Mouse (Mus musculus): ENCODE measurements at regions not wholly inside any gene's neighbourhood (a gene's known extent, or its start where the extent isn't known, plus 50 kb on each side); places are given as distances from the start of the nearest gene placed in this dataset.

DNA sequence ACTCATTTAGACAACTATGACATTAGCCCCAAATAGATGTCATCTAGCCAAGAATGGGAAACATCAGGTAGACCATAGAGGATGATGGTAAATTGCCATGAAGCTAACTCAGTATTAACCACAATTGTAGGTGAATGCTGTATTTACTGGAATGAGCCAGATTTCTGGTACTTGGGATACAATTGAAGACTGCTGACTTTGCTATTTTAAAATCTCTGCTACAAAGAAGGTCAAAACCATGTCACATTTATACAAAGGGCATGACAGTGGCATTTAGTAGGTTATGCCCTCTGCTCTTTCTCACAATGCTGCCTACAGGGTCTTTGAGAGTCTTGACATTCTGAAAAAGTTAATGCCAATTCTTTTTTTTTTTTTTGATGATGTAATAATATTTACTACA is 178.8 kb upstream of the 4930583I09Rik start:
- Histone ChIP-seq H3K4me1 (no peaks in the 10 kb centered on the region), H3K27me3 (replicated peaks) (no peaks in the 10 kb centered on the region), H3K9ac (no peak overlapping the region), H3K4me2 (no peak overlapping the region), H3K4me3 (no peak overlapping the region), H3K9me3 (no peaks in the 10 kb centered on the region), H3K27ac (replicated peaks) (no peak overlapping the region), H3K36me3 (no peaks in the 10 kb centered on the region)
- no peak for ATAC-seq (ENCODE audit: extremely low read depth, insufficient number of reproducible peaks, low FRiP score, low TSS enrichment)

DNA sequence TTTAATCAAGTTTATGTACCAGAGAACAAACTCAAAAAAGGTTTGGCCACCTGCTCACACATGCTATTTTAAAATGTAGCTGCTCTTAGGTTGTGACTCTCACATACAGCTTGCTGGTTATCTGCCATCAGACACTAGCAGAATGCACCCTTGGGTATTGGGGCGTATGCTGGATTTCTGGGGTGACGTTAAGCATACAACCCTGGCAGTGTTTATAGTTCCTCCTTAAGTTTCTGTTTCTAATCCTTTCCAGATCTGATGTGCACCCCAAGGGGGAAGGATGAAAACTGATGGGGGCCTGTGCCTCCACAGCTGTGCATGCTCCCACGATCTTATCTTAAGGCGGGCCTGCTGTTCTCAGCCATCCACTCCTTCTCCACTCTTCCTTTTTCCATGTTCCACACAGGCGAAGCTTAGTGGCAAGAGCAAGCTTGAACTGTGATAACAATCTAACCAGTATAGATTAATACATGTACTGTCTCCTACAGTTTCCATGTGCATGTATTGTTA is 164.8 kb upstream of the 4930583I09Rik start:
- H3K9me3 ChIP-seq: no peaks in the 10 kb centered on the region
- 63% methylated on average over 5 of the region's 5 CpGs for WGBS
- no peak overlapping the region for H3K4me3 ChIP-seq
- H3K4me1 ChIP-seq: no peaks in the 10 kb centered on the region
- H3K4me2 ChIP-seq: no peak overlapping the region
- H3K36me3 ChIP-seq: no peaks in the 10 kb centered on the region
- H3K27me3 ChIP-seq (replicated peaks): no peaks in the 10 kb centered on the region
- ATAC-seq (ENCODE audit: extremely low read depth, insufficient number of reproducible peaks, low FRiP score, low TSS enrichment): no peak
- no peak overlapping the region for H3K9ac ChIP-seq
- no peak overlapping the region for H3K27ac ChIP-seq (replicated peaks)

DNA sequence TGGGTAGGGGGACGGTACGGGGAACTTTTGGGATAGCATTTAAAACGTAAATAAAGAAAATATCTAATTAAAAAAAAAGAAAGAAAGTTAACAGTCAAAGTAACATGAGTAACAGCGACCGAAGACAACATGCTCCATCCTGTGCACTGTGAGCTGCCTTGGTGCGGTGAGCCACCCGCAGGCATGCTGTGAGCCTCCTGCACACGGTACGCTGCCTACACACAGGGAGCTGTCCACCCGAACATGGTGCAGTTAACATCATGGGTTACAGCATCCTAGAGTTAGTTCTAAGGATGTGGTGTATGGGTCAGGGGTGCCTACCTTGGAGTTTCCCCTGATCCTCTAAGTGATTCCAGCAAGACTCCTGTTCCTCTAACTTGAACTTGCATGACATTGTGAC is 158.6 kb upstream of the 4930583I09Rik start:
- Histone ChIP-seq H3K27me3 (replicated peaks) (no peaks in the 10 kb centered on the region), H3K9me3 (peaks cover 4% of the 10 kb centered on the region), H3K36me3 (no peaks in the 10 kb centered on the region), H3K27ac (replicated peaks) (no peak overlapping the region), H3K4me1 (no peaks in the 10 kb centered on the region), H3K4me3 (no peak overlapping the region), H3K9ac (no peak overlapping the region), H3K4me2 (no peak overlapping the region)
- no peak for ATAC-seq (ENCODE audit: extremely low read depth, insufficient number of reproducible peaks, low FRiP score, low TSS enrichment)
- WGBS: 81% methylated on average over 10 of the region's 10 CpGs

DNA sequence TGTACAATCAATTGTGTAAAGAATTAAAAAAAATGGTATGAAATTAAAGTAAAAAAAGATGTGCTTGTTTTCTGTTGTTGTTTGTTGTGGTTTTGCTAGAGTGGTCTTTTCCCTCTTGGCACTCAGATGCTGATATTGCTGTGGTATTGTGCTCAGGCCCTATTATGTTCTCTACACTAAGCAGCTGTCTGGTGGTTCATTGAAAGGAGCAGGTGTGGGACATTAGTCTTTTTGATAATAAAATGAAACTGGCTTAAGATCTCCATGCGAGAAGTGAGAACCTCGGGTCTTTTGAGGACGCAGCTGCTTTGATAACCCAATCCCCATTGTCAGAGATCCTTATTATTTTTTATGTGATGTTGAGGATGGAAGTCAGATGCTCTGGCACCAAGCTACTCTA is 155.4 kb upstream of the 4930583I09Rik start:
- Histone ChIP-seq H3K36me3 (no peaks in the 10 kb centered on the region), H3K4me3 (no peak overlapping the region), H3K9ac (no peak overlapping the region), H3K27ac (replicated peaks) (no peak overlapping the region), H3K4me1 (no peaks in the 10 kb centered on the region), H3K9me3 (peaks cover 4% of the 10 kb centered on the region), H3K4me2 (no peak overlapping the region), H3K27me3 (replicated peaks) (no peaks in the 10 kb centered on the region)
- no peak for ATAC-seq (ENCODE audit: extremely low read depth, insufficient number of reproducible peaks, low FRiP score, low TSS enrichment)
- WGBS: 81% methylated on average over 3 of the region's 3 CpGs

- WGBS: 60% methylated on average over 14 of the region's 14 CpGs
Measured at GRCm38 (mm10) chr17:64984276-64985011, 148.6 kb upstream of the 4930583I09Rik start.

GRCm38 (mm10) chr17:64983480-64983879 is 147.6 kb upstream of the 4930583I09Rik start:
- no peak overlapping the region for H3K27ac ChIP-seq (replicated peaks)
- H3K9me3 ChIP-seq: no peaks in the 10 kb centered on the region
- no peak overlapping the region for H3K4me3 ChIP-seq
- WGBS: 76% methylated on average over 2 of the region's 2 CpGs
- no peaks in the 10 kb centered on the region for H3K27me3 ChIP-seq (replicated peaks)
- H3K36me3 ChIP-seq: no peaks in the 10 kb centered on the region
- no peak overlapping the region for H3K4me2 ChIP-seq
- no peak for ATAC-seq (ENCODE audit: extremely low read depth, insufficient number of reproducible peaks, low FRiP score, low TSS enrichment)
- H3K9ac ChIP-seq: no peak overlapping the region
- H3K4me1 ChIP-seq: no peaks in the 10 kb centered on the region

More at GRCm38 (mm10) chr17:64984276-64985011, 148.6 kb upstream of the 4930583I09Rik start:
- Histone ChIP-seq H3K9me3 (no peaks in the 10 kb centered on the region), H3K27me3 (replicated peaks) (no peaks in the 10 kb centered on the region), H3K9ac (no peak overlapping the region), H3K4me2 (no peak overlapping the region), H3K36me3 (no peaks in the 10 kb centered on the region), H3K4me1 (no peaks in the 10 kb centered on the region), H3K27ac (replicated peaks) (no peak overlapping the region), H3K4me3 (no peak overlapping the region)
- ATAC-seq (ENCODE audit: extremely low read depth, insufficient number of reproducible peaks, low FRiP score, low TSS enrichment): no peak

- Histone ChIP-seq H3K27me3 (replicated peaks) (peaks cover 6% of the 10 kb centered on the region; the same call in 1 of the 2 replicates), H3K9me3 (no peaks in the 10 kb centered on the region), H3K27ac (replicated peaks) (no peak overlapping the region), H3K4me3 (no peak overlapping the region), H3K36me3 (no peaks in the 10 kb centered on the region), H3K9ac (no peak overlapping the region), H3K4me2 (no peak overlapping the region), H3K4me1 (peaks cover 5% of the 10 kb centered on the region; the same call in 1 of the 2 replicates)
- 77% methylated on average over 4 of the region's 4 CpGs for WGBS
- ATAC-seq (ENCODE audit: extremely low read depth, insufficient number of reproducible peaks, low FRiP score, low TSS enrichment): no peak
Measured at GRCm38 (mm10) chr17:64964153-64964552, 128.3 kb upstream of the 4930583I09Rik start.

- Histone ChIP-seq H3K4me1 (peaks cover 5% of the 10 kb centered on the region; the same call in 1 of the 2 replicates), H3K36me3 (no peaks in the 10 kb centered on the region), H3K27ac (replicated peaks) (no peak overlapping the region), H3K9me3 (no peaks in the 10 kb centered on the region), H3K4me2 (no peak overlapping the region), H3K9ac (no peak overlapping the region), H3K4me3 (no peak overlapping the region), H3K27me3 (replicated peaks) (peaks cover 6% of the 10 kb centered on the region; the same call in 1 of the 2 replicates)
- no peak for ATAC-seq (ENCODE audit: extremely low read depth, insufficient number of reproducible peaks, low FRiP score, low TSS enrichment)
- WGBS: 28% methylated on average over 2 of the region's 2 CpGs
Measured at GRCm38 (mm10) chr17:64961887-64962286, 126.0 kb upstream of the 4930583I09Rik start.

DNA sequence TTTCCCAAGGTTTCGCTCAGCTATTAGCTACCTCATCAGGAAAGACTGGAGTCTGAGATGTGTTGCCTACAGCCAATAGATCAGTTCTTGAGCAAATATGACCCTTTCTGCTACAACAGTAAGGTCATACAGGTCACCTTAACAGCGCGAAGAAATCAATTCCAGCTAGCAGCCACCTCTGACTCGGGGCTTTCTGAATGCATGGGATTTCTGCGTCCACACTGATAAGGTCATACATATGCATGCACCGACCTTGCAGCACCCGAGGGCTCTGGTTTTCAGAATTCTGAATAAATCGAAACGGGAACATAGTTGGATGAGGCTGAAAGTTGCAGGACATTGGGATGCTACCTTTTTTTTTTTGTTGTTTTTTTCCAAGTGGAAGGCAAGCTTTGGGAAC is 121.6 kb upstream of the 4930583I09Rik start:
- Histone ChIP-seq H3K36me3 (no peaks in the 10 kb centered on the region), H3K9ac (no peak overlapping the region), H3K27me3 (replicated peaks) (peaks cover 6% of the 10 kb centered on the region; the same call in 1 of the 2 replicates), H3K4me1 (peaks cover 5% of the 10 kb centered on the region; the same call in 1 of the 2 replicates), H3K9me3 (no peaks in the 10 kb centered on the region), H3K4me2 (no peak overlapping the region), H3K4me3 (no peak overlapping the region), H3K27ac (replicated peaks) (no peak overlapping the region)
- 73% methylated on average over 9 of the region's 9 CpGs for WGBS
- no peak for ATAC-seq (ENCODE audit: extremely low read depth, insufficient number of reproducible peaks, low FRiP score, low TSS enrichment)

GRCm38 (mm10) chr17:64956506-64956905 is 120.6 kb upstream of the 4930583I09Rik start:
- ATAC-seq (ENCODE audit: extremely low read depth, insufficient number of reproducible peaks, low FRiP score, low TSS enrichment): no peak
- Histone ChIP-seq H3K36me3 (no peaks in the 10 kb centered on the region), H3K27ac (replicated peaks) (no peak overlapping the region), H3K4me2 (no peak overlapping the region), H3K9me3 (no peaks in the 10 kb centered on the region), H3K4me3 (no peak overlapping the region), H3K4me1 (no peaks in the 10 kb centered on the region), H3K27me3 (replicated peaks) (peaks cover 6% of the 10 kb centered on the region; the same call in 1 of the 2 replicates), H3K9ac (no peak overlapping the region)
- 55% methylated on average over 7 of the region's 7 CpGs for WGBS

DNA sequence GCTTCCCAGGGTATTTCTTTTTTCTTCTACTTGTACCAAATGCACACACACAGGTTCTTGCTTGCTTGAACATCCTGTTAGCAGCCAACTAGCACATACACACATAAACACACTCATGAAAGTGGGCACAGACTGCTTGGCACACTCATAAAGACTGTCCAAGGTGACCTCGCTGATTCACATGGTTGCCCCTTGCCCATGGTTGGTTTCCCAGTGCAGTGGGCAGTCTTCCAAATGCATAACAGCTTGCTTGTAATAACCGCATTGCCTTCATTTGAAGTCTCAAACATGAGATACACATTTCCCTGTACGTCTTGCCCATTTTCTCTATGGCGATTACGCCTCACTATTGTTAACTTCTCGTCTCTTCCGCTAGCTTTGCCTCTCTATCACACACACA is 117.4 kb upstream of the 4930583I09Rik start:
- Histone ChIP-seq H3K4me1 (no peaks in the 10 kb centered on the region), H3K4me2 (no peak overlapping the region), H3K36me3 (no peaks in the 10 kb centered on the region), H3K27me3 (replicated peaks) (no peaks in the 10 kb centered on the region), H3K27ac (replicated peaks) (no peak overlapping the region), H3K4me3 (no peak overlapping the region), H3K9ac (no peak overlapping the region), H3K9me3 (no peaks in the 10 kb centered on the region)
- no peak for ATAC-seq (ENCODE audit: extremely low read depth, insufficient number of reproducible peaks, low FRiP score, low TSS enrichment)
- WGBS: 93% methylated on average over 7 of the region's 7 CpGs

- Histone ChIP-seq H3K9me3 (no peaks in the 10 kb centered on the region), H3K4me3 (no peak overlapping the region), H3K36me3 (no peaks in the 10 kb centered on the region), H3K27me3 (replicated peaks) (no peaks in the 10 kb centered on the region), H3K4me2 (no peak overlapping the region), H3K9ac (no peak overlapping the region), H3K4me1 (no peaks in the 10 kb centered on the region), H3K27ac (replicated peaks) (no peak overlapping the region)
- ATAC-seq (ENCODE audit: extremely low read depth, insufficient number of reproducible peaks, low FRiP score, low TSS enrichment): no peak
- WGBS: 66% methylated on average over 1 of the region's 1 CpGs
Measured at GRCm38 (mm10) chr17:64951625-64951940, 115.7 kb upstream of the 4930583I09Rik start.
